Mouse (Mus musculus) embryo, embryonic 11 days (tissue): ENCODE data around the gene Syne4.

Source experiments
- DNase-seq: peaks from one replicate; pipeline ENCODE4 v3.0.0-alpha.2; 2015

The Syne4 gene

GRCm38 (mm10) chr7:30314721-30315155 is at the start of gene Syne4:
Gene Syne4, plus strand, starts transcription at chr7:30314807.
- DNase-seq, result peak; percentile 80

GRCm38 (mm10) chr7:30265041-30265440 is 49.6 kb upstream of the Syne4 start:
- DNase-seq, result no peak

GRCm38 (mm10) chr7:30265531-30265930 is 49.1 kb upstream of the Syne4 start:
- DNase-seq, result no peak

- no peak for DNase-seq
These were observed 48.7 kb upstream of the Syne4 start for GRCm38 (mm10) chr7:30265935-30266334.

GRCm38 (mm10) chr7:30266780-30267179 is 47.8 kb upstream of the Syne4 start:
- DNase-seq, result no peak

- no peak for DNase-seq
These were observed 45.0 kb upstream of the Syne4 start for GRCm38 (mm10) chr7:30269641-30270040.

GRCm38 (mm10) chr7:30274383-30274782 is 40.2 kb upstream of the Syne4 start:
- DNase-seq, result no peak

GRCm38 (mm10) chr7:30278911-30279310 is 35.7 kb upstream of the Syne4 start:
- no peak for DNase-seq

GRCm38 (mm10) chr7:30279536-30279935 is 35.1 kb upstream of the Syne4 start:
- DNase-seq, result peak; percentile 60

- peak; percentile 96 for DNase-seq
These were observed 34.5 kb upstream of the Syne4 start, which contains the start of the genes Thap8 and Wdr62 for GRCm38 (mm10) chr7:30279951-30280669. Gene Thap8, plus strand, starts transcription at chr7:30280094. Gene Wdr62, minus strand, starts transcription at chr7:30280419.

- peak; percentile 92 for DNase-seq
These were observed 33.9 kb upstream of the Syne4 start for GRCm38 (mm10) chr7:30280670-30281138.

- no peak for DNase-seq
These were observed 33.1 kb upstream of the Syne4 start for GRCm38 (mm10) chr7:30281522-30281921.

- no peak for DNase-seq
These were observed 31.9 kb upstream of the Syne4 start for GRCm38 (mm10) chr7:30282740-30283139.

- no peak for DNase-seq
These were observed 27.8 kb upstream of the Syne4 start for GRCm38 (mm10) chr7:30286701-30287410.

- DNase-seq, result no peak
These were observed 26.6 kb upstream of the Syne4 start for GRCm38 (mm10) chr7:30288046-30288445.

- DNase-seq, result no peak
These were observed 25.4 kb upstream of the Syne4 start for GRCm38 (mm10) chr7:30289071-30289713.

- peak; percentile 53 for DNase-seq
These were observed 24.8 kb upstream of the Syne4 start for GRCm38 (mm10) chr7:30289714-30290399.

- DNase-seq, result peak; percentile 89
These were observed 23.1 kb upstream of the Syne4 start, which contains the start of gene Clip3 for GRCm38 (mm10) chr7:30291215-30292131. Gene Clip3, plus strand, starts transcription at chr7:30291728.

- no peak for DNase-seq
These were observed 20.8 kb upstream of the Syne4 start for GRCm38 (mm10) chr7:30293795-30294194.

- no peak for DNase-seq
These were observed 20.3 kb upstream of the Syne4 start for GRCm38 (mm10) chr7:30294296-30294695.

GRCm38 (mm10) chr7:30295103-30295502 is 19.5 kb upstream of the Syne4 start:
- DNase-seq, result no peak

- DNase-seq, result no peak
These were observed 17.8 kb upstream of the Syne4 start for GRCm38 (mm10) chr7:30296816-30297215.
